Mouse (Mus musculus): Measurements from ENCODE around the gene Gstm2. TPM values are rescaled to one million over a fixed set of nuclear protein-coding genes. Genes with fewer than 3 reads are reported as not detected.
"Not testable (repeated sequence)": the region's sequence is repeated elsewhere in the genome, so short reads cannot be mapped to it uniquely, and the experiment has no call there.

Gene Gstm2
- polyA plus RNA-seq, 2 experiments = 51.0 to 61.0 TPM

GRCm38 (mm10) chr3:107996576-107996975 is 10.3 kb upstream of the Gstm2 start:
- DNase-seq (ENCODE audit: low spot score) = no peak
- Histone ChIP-seq H3K4me1 (ENCODE audit: control insufficient read depth, insufficient read depth, low read length) (no peaks in the 10 kb centered on the region), H3K27me3 (ENCODE audit: control insufficient read depth, insufficient read depth, low read length) (no peaks in the 10 kb centered on the region), H3K4me2 (replicated peaks; ENCODE audit: low read depth, low read length, severe bottlenecking) (no peak overlapping the region), H3K9ac (ENCODE audit: low read depth, low read length, severe bottlenecking) (no peak overlapping the region), H3K9me3 (ENCODE audit: control insufficient read depth, low read length) (no peaks in the 10 kb centered on the region), H3K4me3 (replicated peaks; ENCODE audit: low read length) (no peak overlapping the region), H3K36me3 (ENCODE audit: control insufficient read depth, insufficient read depth, low read length) (no peaks in the 10 kb centered on the region), H3K27ac (replicated peaks; ENCODE audit: low read depth, low read length) (no peak overlapping the region)
- ATAC-seq (ENCODE audit: low FRiP score, low read depth) = no peak
- 80% methylated on average over 4 of the region's 4 CpGs for WGBS
- TF ChIP-seq POLR2A (IDR thresholded peaks at IDR 0.05; ENCODE audit: borderline replicate concordance, extremely low read depth, insufficient read depth, insufficient read length) = no peak

- H3K4me3 ChIP-seq (replicated peaks; ENCODE audit: low read length); H3K9me3 ChIP-seq (ENCODE audit: control insufficient read depth, low read length); H3K36me3 ChIP-seq (ENCODE audit: control insufficient read depth, insufficient read depth, low read length); DNase-seq (ENCODE audit: low spot score); H3K4me2 ChIP-seq (replicated peaks; ENCODE audit: low read depth, low read length, severe bottlenecking); H3K4me1 ChIP-seq (ENCODE audit: control insufficient read depth, insufficient read depth, low read length); H3K9ac ChIP-seq (ENCODE audit: low read depth, low read length, severe bottlenecking); H3K27me3 ChIP-seq (ENCODE audit: control insufficient read depth, insufficient read depth, low read length); ATAC-seq (ENCODE audit: low FRiP score, low read depth); H3K27ac ChIP-seq (replicated peaks; ENCODE audit: low read depth, low read length): not testable (repeated sequence)
- WGBS = 82% methylated on average over 2 of the region's 2 CpGs
These were observed 9.7 kb upstream of the Gstm2 start for GRCm38 (mm10) chr3:107995974-107996373.

GRCm38 (mm10) chr3:107985141-107985540 is 1.1 kb downstream of the Gstm2 start:
- H3K4me2 ChIP-seq (replicated peaks; ENCODE audit: low read depth, low read length, severe bottlenecking); H3K4me3 ChIP-seq (replicated peaks; ENCODE audit: low read length); H3K27ac ChIP-seq (replicated peaks; ENCODE audit: low read depth, low read length); H3K9ac ChIP-seq (ENCODE audit: low read depth, low read length, severe bottlenecking); H3K4me1 ChIP-seq (ENCODE audit: control insufficient read depth, insufficient read depth, low read length); DNase-seq (ENCODE audit: low spot score); H3K36me3 ChIP-seq (ENCODE audit: control insufficient read depth, insufficient read depth, low read length); ATAC-seq (ENCODE audit: low FRiP score, low read depth); H3K9me3 ChIP-seq (ENCODE audit: control insufficient read depth, low read length); H3K27me3 ChIP-seq (ENCODE audit: control insufficient read depth, insufficient read depth, low read length): not testable (repeated sequence)
- WGBS = 92% methylated on average over 2 of the region's 2 CpGs

GRCm38 (mm10) chr3:107984471-107984870 is 1.8 kb downstream of the Gstm2 start:
- TF ChIP-seq POLR2A (IDR thresholded peaks at IDR 0.05; ENCODE audit: borderline replicate concordance, extremely low read depth, insufficient read depth, insufficient read length) = no peak
- Histone ChIP-seq H3K27me3 (ENCODE audit: control insufficient read depth, insufficient read depth, low read length) (no peaks in the 10 kb centered on the region), H3K9me3 (ENCODE audit: control insufficient read depth, low read length) (no peaks in the 10 kb centered on the region), H3K4me1 (ENCODE audit: control insufficient read depth, insufficient read depth, low read length) (no peaks in the 10 kb centered on the region), H3K27ac (replicated peaks; ENCODE audit: low read depth, low read length) (no peak overlapping the region), H3K9ac (ENCODE audit: low read depth, low read length, severe bottlenecking) (no peak overlapping the region), H3K4me3 (replicated peaks; ENCODE audit: low read length) (no peak overlapping the region), H3K36me3 (ENCODE audit: control insufficient read depth, insufficient read depth, low read length) (no peaks in the 10 kb centered on the region), H3K4me2 (replicated peaks; ENCODE audit: low read depth, low read length, severe bottlenecking) (no peak overlapping the region)
- ATAC-seq (ENCODE audit: low FRiP score, low read depth) (no peak), DNase-seq (ENCODE audit: low spot score) (no peak)
- WGBS = 84% methylated on average over 5 of the region's 5 CpGs

- Histone ChIP-seq H3K4me1 (ENCODE audit: control insufficient read depth, insufficient read depth, low read length) (no peaks in the 10 kb centered on the region), H3K36me3 (ENCODE audit: control insufficient read depth, insufficient read depth, low read length) (no peaks in the 10 kb centered on the region), H3K27me3 (ENCODE audit: control insufficient read depth, insufficient read depth, low read length) (no peaks in the 10 kb centered on the region), H3K27ac (replicated peaks; ENCODE audit: low read depth, low read length) (no peak overlapping the region), H3K4me3 (replicated peaks; ENCODE audit: low read length) (no peak overlapping the region), H3K9me3 (ENCODE audit: control insufficient read depth, low read length) (no peaks in the 10 kb centered on the region), H3K4me2 (replicated peaks; ENCODE audit: low read depth, low read length, severe bottlenecking) (no peak overlapping the region), H3K9ac (ENCODE audit: low read depth, low read length, severe bottlenecking) (no peak overlapping the region)
- WGBS = 59% methylated on average over 3 of the region's 3 CpGs
- ATAC-seq (ENCODE audit: low FRiP score, low read depth) = no peak
- no peak for DNase-seq (ENCODE audit: low spot score)
- TF ChIP-seq POLR2A (IDR thresholded peaks at IDR 0.05; ENCODE audit: borderline replicate concordance, extremely low read depth, insufficient read depth, insufficient read length) = no peak
These were observed 2.5 kb downstream of the Gstm2 start for GRCm38 (mm10) chr3:107983771-107984170.

GRCm38 (mm10) chr3:107982726-107983125 is 3.5 kb downstream of the Gstm2 start:
- H3K27ac ChIP-seq (replicated peaks; ENCODE audit: low read depth, low read length) = no peak overlapping the region
- DNase-seq (ENCODE audit: low spot score) (no peak), ATAC-seq (ENCODE audit: low FRiP score, low read depth) (no peak)
- H3K9me3 ChIP-seq (ENCODE audit: control insufficient read depth, low read length) = no peaks in the 10 kb centered on the region
- H3K4me1 ChIP-seq (ENCODE audit: control insufficient read depth, insufficient read depth, low read length) = no peaks in the 10 kb centered on the region
- no peak overlapping the region for H3K4me2 ChIP-seq (replicated peaks; ENCODE audit: low read depth, low read length, severe bottlenecking)
- H3K4me3 ChIP-seq (replicated peaks; ENCODE audit: low read length) = no peak overlapping the region
- 81% methylated on average over 6 of the region's 6 CpGs for WGBS
- H3K36me3 ChIP-seq (ENCODE audit: control insufficient read depth, insufficient read depth, low read length) = no peaks in the 10 kb centered on the region
- no peaks in the 10 kb centered on the region for H3K27me3 ChIP-seq (ENCODE audit: control insufficient read depth, insufficient read depth, low read length)
- TF ChIP-seq POLR2A (IDR thresholded peaks at IDR 0.05; ENCODE audit: borderline replicate concordance, extremely low read depth, insufficient read depth, insufficient read length) = no peak
- H3K9ac ChIP-seq (ENCODE audit: low read depth, low read length, severe bottlenecking) = no peak overlapping the region

Measured in limb, embryonic 14.5 days (tissue).